Mouse (Mus musculus) lung, embryonic 14.5 days (tissue): ENCODE data around the gene Gng3. TPM values are rescaled to one million over a fixed set of nuclear protein-coding genes. Genes with fewer than 3 reads are reported as not detected.

Experiments used
- ATAC-seq: fragments of 200-750 bp; cut with Nextera tagmentation; 2 replicates; pipeline ENCODE4 v1.8.0; 2017; ENCODE audit warnings: mild to moderate bottlenecking, moderate TSS enrichment, moderate library complexity; ENCODE audit not compliant: insufficient read depth
- DNase-seq: peaks from one replicate; pipeline ENCODE4 v3.0.0-alpha.2; 2015
- H3K27ac ChIP-seq: fragments of 300-500 bp; sonication (generic); 2 replicates; pipeline ENCODE4 v1.5.1; 2014; ENCODE audit warnings: low read depth, mild to moderate bottlenecking, moderate library complexity
- H3K27me3 ChIP-seq: fragments of 300-500 bp; sonication (generic); 2 replicates; pipeline ENCODE4 v1.6.1; 2014; ENCODE audit warnings: low read length, control low read depth; ENCODE audit not compliant: insufficient read depth
- H3K36me3 ChIP-seq: fragments of 300-500 bp; sonication (generic); 2 replicates; pipeline ENCODE4 v1.6.1; 2014; ENCODE audit warnings: control low read depth; ENCODE audit not compliant: insufficient read depth
- H3K4me1 ChIP-seq: fragments of 300-500 bp; sonication (generic); 2 replicates; pipeline ENCODE4 v1.6.1; 2014; ENCODE audit warnings: antibody characterized with exemption, control low read depth; ENCODE audit not compliant: insufficient read depth
- H3K4me2 ChIP-seq: fragments of 300-500 bp; sonication (generic); 2 replicates; pipeline ENCODE4 v1.6.1; 2014; ENCODE audit warnings: mild to moderate bottlenecking
- H3K4me3 ChIP-seq: fragments of 300-500 bp; sonication (generic); 2 replicates; pipeline ENCODE4 v1.5.1; 2014; ENCODE audit warnings: low read depth, low read length
- H3K9ac ChIP-seq: fragments of 300-500 bp; sonication (generic); 2 replicates; pipeline ENCODE4 v1.6.1; 2014
- H3K9me3 ChIP-seq: fragments of 300-500 bp; sonication (generic); 2 replicates; pipeline ENCODE4 v1.6.1; 2016; ENCODE audit warnings: low read depth, low read length, control low read depth
- CTCF ChIP-seq: IDR thresholded peaks from 2 replicates; pipeline ENCODE4 v1.5.1; 2016; ENCODE audit warnings: antibody characterized with exemption, low read depth
- WGBS: fragments of 180-500 bp; shearing (Covaris S2); extraction: QIAGEN DNeasy Blood & Tissue Kit; methylation state at CpG from one replicate; pipeline ENCODE4 v1.1.7; 2014; 5-methylcytosine and 5-hydroxymethylcytosine counted together
- polyA plus RNA-seq: library from polyadenylated mRNA; unstranded; fragments of >200 nt; fragmentation: Nextera tagmentation; extraction: Ambion mirVana; gene quantifications from 2 replicates; pipeline ENCODE4 v1.2.1, GENCODE M21; 2014

Gng3 gene
- polyA plus RNA-seq, 1 experiment from 2014 or later = 2.1 TPM

- no peak for TF ChIP-seq CTCF
- no peak overlapping the region for H3K4me2 ChIP-seq
- no peak for ATAC-seq
Observed at GRCm38 (mm10) chr19:8832971-8833370, 6.0 kb downstream of the Gng3 start.

GRCm38 (mm10) chr19:8831262-8831661, 7.7 kb downstream of the Gng3 start:
- Histone ChIP-seq H3K27ac (no peak overlapping the region), H3K27me3 (no peaks in the 10 kb centered on the region), H3K36me3 (peaks cover 92% of the 10 kb centered on the region), H3K4me2 (no peak overlapping the region), H3K4me3 (no peak overlapping the region), H3K4me1 (no peaks in the 10 kb centered on the region), H3K9ac (no peak overlapping the region), H3K9me3 (no peaks in the 10 kb centered on the region)
- TF ChIP-seq CTCF = 0 out of 2 replicates have a peak, but pooled peaks have one; percentile 8
- 80% methylated on average over 11 of the region's 11 CpGs for WGBS
- no peak for ATAC-seq
- DNase-seq = peak; percentile 14

More at GRCm38 (mm10) chr19:8832971-8833370, 6.0 kb downstream of the Gng3 start:
- no peak overlapping the region for H3K9ac ChIP-seq
- peaks cover 75% of the 10 kb centered on the region for H3K36me3 ChIP-seq
- no peak overlapping the region for H3K27ac ChIP-seq
- H3K27me3 ChIP-seq = no peaks in the 10 kb centered on the region
- H3K4me1 ChIP-seq = peaks cover 3% of the 10 kb centered on the region; the same call in 1 of the 2 replicates
- no peak for DNase-seq
- H3K4me3 ChIP-seq = no peak overlapping the region
- H3K9me3 ChIP-seq = no peaks in the 10 kb centered on the region
- 95% methylated on average over 4 of the region's 4 CpGs for WGBS

GRCm38 (mm10) chr19:8830664-8831063, 8.3 kb downstream of the Gng3 start:
- H3K4me2 ChIP-seq = no peak overlapping the region
- H3K4me1 ChIP-seq = no peaks in the 10 kb centered on the region
- H3K9ac ChIP-seq = no peak overlapping the region
- ATAC-seq = no peak
- WGBS = 88% methylated on average over 8 of the region's 8 CpGs
- H3K27ac ChIP-seq = no peak overlapping the region
- H3K4me3 ChIP-seq = no peak overlapping the region
- peaks cover 98% of the 10 kb centered on the region for H3K36me3 ChIP-seq
- no peak for TF ChIP-seq CTCF
- no peaks in the 10 kb centered on the region for H3K9me3 ChIP-seq
- no peak for DNase-seq
- H3K27me3 ChIP-seq = no peaks in the 10 kb centered on the region

- no peak within 1 kb of the TSS for H3K4me3 ChIP-seq
- H3K4me2 ChIP-seq = no peak within 1 kb of the TSS
- peak; percentile 11 for DNase-seq
- ATAC-seq = no peak
- 88% methylated on average over 8 of the region's 8 CpGs for WGBS
- no peaks in the 10 kb centered on the region for H3K9me3 ChIP-seq
- H3K27me3 ChIP-seq = no peaks in the 10 kb centered on the region
- H3K36me3 ChIP-seq = peaks cover 100% of the 10 kb centered on the region
- no peaks in the 10 kb centered on the region for H3K4me1 ChIP-seq
- no peak within 1 kb of the TSS for H3K27ac ChIP-seq
- TF ChIP-seq CTCF = no peak
- no peak within 1 kb of the TSS for H3K9ac ChIP-seq
Observed at GRCm38 (mm10) chr19:8829660-8830059, 9.3 kb downstream of the Gng3 start, which contains the start of gene AC129217.1. TSS of gene AC129217.1 (plus strand) at chr19:8829773.

- Histone ChIP-seq H3K36me3 (peaks cover 52% of the 10 kb centered on the region), H3K27me3 (no peaks in the 10 kb centered on the region), H3K4me3 (peak overlapping the region; percentile 100), H3K4me2 (peak overlapping the region; percentile 80), H3K9me3 (no peaks in the 10 kb centered on the region), H3K4me1 (peaks cover 10% of the 10 kb centered on the region), H3K27ac (no peak overlapping the region), H3K9ac (peak overlapping the region; percentile 37)
- TF ChIP-seq CTCF = no peak
- 71% methylated on average over 8 of the region's 8 CpGs for WGBS
- ATAC-seq (no peak), DNase-seq (no peak)
Observed at GRCm38 (mm10) chr19:8822696-8823095, 16.3 kb downstream of the Gng3 start.

GRCm38 (mm10) chr19:8821146-8821545, 17.8 kb downstream of the Gng3 start:
- ATAC-seq = no peak
- WGBS = under 1% methylated on average over 7 of the region's 7 CpGs
- TF ChIP-seq CTCF = no peak
- Histone ChIP-seq H3K36me3 (peaks cover 48% of the 10 kb centered on the region), H3K9me3 (no peaks in the 10 kb centered on the region), H3K4me3 (peak overlapping the region; percentile 100), H3K27me3 (no peaks in the 10 kb centered on the region), H3K4me2 (peak overlapping the region; percentile 80), H3K27ac (peak overlapping the region; percentile 100; the same call in 1 of the 2 replicates), H3K9ac (peak overlapping the region; percentile 95), H3K4me1 (peaks cover 16% of the 10 kb centered on the region)
- peak; percentile 39 for DNase-seq

- Histone ChIP-seq H3K4me2 (peak overlapping the region; percentile 80), H3K27me3 (no peaks in the 10 kb centered on the region), H3K4me1 (peaks cover 16% of the 10 kb centered on the region), H3K4me3 (peak overlapping the region; percentile 100), H3K9ac (peak overlapping the region; percentile 95), H3K9me3 (no peaks in the 10 kb centered on the region), H3K36me3 (peaks cover 48% of the 10 kb centered on the region), H3K27ac (peak overlapping the region; percentile 100)
- ATAC-seq (peak; percentile 18), DNase-seq (no peak)
- under 1% methylated on average over 46 of the region's 48 CpGs for WGBS
- TF ChIP-seq CTCF = no peak
Observed at GRCm38 (mm10) chr19:8820424-8820956, 18.5 kb downstream of the Gng3 start.
